Mouse (Mus musculus) kidney, adult 2 months (tissue): ENCODE measurements at regions not wholly inside any gene's neighbourhood (a gene's known extent, or its start where the extent isn't known, plus 50 kb on each side); places are given as distances from the start of the nearest gene placed in this dataset.

Source experiments
- CTCF ChIP-seq: fragments of 200-500 bp; conservative IDR thresholded peaks from 2 replicates; pipeline ENCODE4 v1.5.1; 2011; ENCODE audit warnings: low read depth, mild to moderate bottlenecking, control low read depth, low read length, moderate library complexity, mixed read lengths; ENCODE audit not compliant: insufficient read depth, insufficient read length
- POLR2A ChIP-seq: fragments of 200-500 bp; IDR thresholded peaks from one replicate; pipeline ENCODE4 v1.6.1; 2011; ENCODE audit warnings: low read depth, low read length, control low read depth

- TF ChIP-seq POLR2A (no peak), CTCF (no peak)
Measured at GRCm38 (mm10) chr9:104443236-104443635, 103.8 kb upstream of the Cpne4 start.
